Mouse (Mus musculus) liver, postnatal 0 days (tissue): ENCODE measurements at regions not wholly inside any gene's neighbourhood (a gene's known extent, or its start where the extent isn't known, plus 50 kb on each side); places are given as distances from the start of the nearest gene placed in this dataset.

Experiments used
- CTCF ChIP-seq: sonication (generic); IDR thresholded peaks from 2 replicates; pipeline ENCODE4 v1.5.1; 2016; ENCODE audit warnings: antibody characterized with exemption, low read depth
- EP300 ChIP-seq: IDR thresholded peaks from 2 replicates; pipeline ENCODE4 v1.6.1; 2016; ENCODE audit warnings: antibody characterized with exemption, low read depth, mild to moderate bottlenecking

- TF ChIP-seq CTCF (no peak), EP300 (no peak)
Measured at GRCm38 (mm10) chrX:167098914-167099313, 110.2 kb downstream of the Tmsb4x start.
